Mouse (Mus musculus): Measurements from ENCODE around the gene Olfr611. TPM values are rescaled to one million over a fixed set of nuclear protein-coding genes. Genes with fewer than 3 reads are reported as not detected.
"Not testable (repeated sequence)": the region's sequence is repeated elsewhere in the genome, so short reads cannot be mapped to it uniquely, and the experiment has no call there.

The Olfr611 gene
- polyA plus RNA-seq (2012; rRNA removed) = not detected in 2 replicates

GRCm38 (mm10) chr7:103520746-103521145, at the start of gene Olfr611:
Gene Olfr611, minus strand, starts transcription at chr7:103520846.
- not testable (repeated sequence) for DNase-seq; H3K27ac ChIP-seq (ENCODE audit: insufficient read depth, low read length); H3K4me3 ChIP-seq (replicated peaks; ENCODE audit: insufficient read depth, low read depth, low read length); H3K4me1 ChIP-seq (ENCODE audit: control insufficient read depth, insufficient read depth, low read length); H3K27me3 ChIP-seq (ENCODE audit: control insufficient read depth, insufficient read depth, low read length)
- 61% methylated on average over 1 of the region's 1 CpGs for WGBS

- no peak within 1 kb of the TSS for H3K4me3 ChIP-seq (replicated peaks; ENCODE audit: insufficient read depth, low read depth, low read length)
- 68% methylated on average over 3 of the region's 3 CpGs for WGBS
- TF ChIP-seq CTCF (IDR thresholded peaks at IDR 0.05; ENCODE audit: borderline replicate concordance, insufficient read depth, low read depth, low read length) = no peak
- TF ChIP-seq POLR2A (IDR thresholded peaks at IDR 0.05; ENCODE audit: borderline replicate concordance, insufficient read depth, low read length) = no peak
- H3K27ac ChIP-seq (ENCODE audit: insufficient read depth, low read length) = no peak within 1 kb of the TSS
- H3K4me1 ChIP-seq (ENCODE audit: control insufficient read depth, insufficient read depth, low read length) = no peaks in the 10 kb centered on the region
- H3K27me3 ChIP-seq (ENCODE audit: control insufficient read depth, insufficient read depth, low read length) = no peaks in the 10 kb centered on the region
- no peak for DNase-seq
These were observed 48.4 kb upstream of the Olfr611 start, which contains the start of gene Olfr616 for GRCm38 (mm10) chr7:103569043-103569442. Gene Olfr616, minus strand, starts transcription at chr7:103569143.

- Histone ChIP-seq H3K4me1 (ENCODE audit: control insufficient read depth, insufficient read depth, low read length) (no peaks in the 10 kb centered on the region), H3K4me3 (replicated peaks; ENCODE audit: insufficient read depth, low read depth, low read length) (no peak within 1 kb of the TSS), H3K27me3 (ENCODE audit: control insufficient read depth, insufficient read depth, low read length) (no peaks in the 10 kb centered on the region), H3K27ac (ENCODE audit: insufficient read depth, low read length) (no peak within 1 kb of the TSS)
- whole genome bisulfite sequencing = 76% methylated on average over 2 of the region's 2 CpGs
- no peak for DNase-seq
- TF ChIP-seq CTCF (IDR thresholded peaks at IDR 0.05; ENCODE audit: borderline replicate concordance, insufficient read depth, low read depth, low read length) (no peak), POLR2A (IDR thresholded peaks at IDR 0.05; ENCODE audit: borderline replicate concordance, insufficient read depth, low read length) (no peak)
These were observed 35.1 kb upstream of the Olfr611 start, which contains the start of gene Olfr615 for GRCm38 (mm10) chr7:103555779-103556178. Gene Olfr615, plus strand, starts transcription at chr7:103556079.

GRCm38 (mm10) chr7:103547774-103548173, 27.1 kb upstream of the Olfr611 start, which contains the start of gene Olfr613:
Gene Olfr613, plus strand, starts transcription at chr7:103548074.
- no peak for DNase-seq
- TF ChIP-seq POLR2A (IDR thresholded peaks at IDR 0.05; ENCODE audit: borderline replicate concordance, insufficient read depth, low read length) (no peak), CTCF (IDR thresholded peaks at IDR 0.05; ENCODE audit: borderline replicate concordance, insufficient read depth, low read depth, low read length) (no peak)
- Histone ChIP-seq H3K4me1 (ENCODE audit: control insufficient read depth, insufficient read depth, low read length) (no peaks in the 10 kb centered on the region), H3K27me3 (ENCODE audit: control insufficient read depth, insufficient read depth, low read length) (no peaks in the 10 kb centered on the region), H3K27ac (ENCODE audit: insufficient read depth, low read length) (no peak within 1 kb of the TSS), H3K4me3 (replicated peaks; ENCODE audit: insufficient read depth, low read depth, low read length) (no peak within 1 kb of the TSS)
- 77% methylated on average over 2 of the region's 2 CpGs for WGBS

GRCm38 (mm10) chr7:103542617-103543016, 22.0 kb upstream of the Olfr611 start, which contains the start of gene Olfr612:
Gene Olfr612, minus strand, starts transcription at chr7:103542717.
- H3K27me3 ChIP-seq (ENCODE audit: control insufficient read depth, insufficient read depth, low read length); H3K27ac ChIP-seq (ENCODE audit: insufficient read depth, low read length); H3K4me1 ChIP-seq (ENCODE audit: control insufficient read depth, insufficient read depth, low read length); DNase-seq; H3K4me3 ChIP-seq (replicated peaks; ENCODE audit: insufficient read depth, low read depth, low read length): not testable (repeated sequence)
- WGBS = 72% methylated on average over 2 of the region's 2 CpGs

- Histone ChIP-seq H3K4me3 (replicated peaks; ENCODE audit: insufficient read depth, low read depth, low read length) (no peak within 1 kb of the TSS), H3K27ac (ENCODE audit: insufficient read depth, low read length) (no peak within 1 kb of the TSS), H3K27me3 (ENCODE audit: control insufficient read depth, insufficient read depth, low read length) (no peaks in the 10 kb centered on the region), H3K4me1 (ENCODE audit: control insufficient read depth, insufficient read depth, low read length) (no peaks in the 10 kb centered on the region)
- 87% methylated on average over 2 of the region's 2 CpGs for WGBS
- DNase-seq = no peak
- TF ChIP-seq CTCF (IDR thresholded peaks at IDR 0.05; ENCODE audit: borderline replicate concordance, insufficient read depth, low read depth, low read length) = no peak
- TF ChIP-seq POLR2A (IDR thresholded peaks at IDR 0.05; ENCODE audit: borderline replicate concordance, insufficient read depth, low read length) = no peak
These were observed 8.6 kb downstream of the Olfr611 start, which contains the start of gene Olfr610 for GRCm38 (mm10) chr7:103512022-103512421. Gene Olfr610, minus strand, starts transcription at chr7:103512122.

GRCm38 (mm10) chr7:103497962-103498361, 22.7 kb downstream of the Olfr611 start, which contains the start of gene Olfr609:
Gene Olfr609, minus strand, starts transcription at chr7:103498062.
- H3K27ac ChIP-seq (ENCODE audit: insufficient read depth, low read length) = no peak within 1 kb of the TSS
- DNase-seq = no peak
- WGBS = 55% methylated on average over 1 of the region's 1 CpGs
- TF ChIP-seq CTCF (IDR thresholded peaks at IDR 0.05; ENCODE audit: borderline replicate concordance, insufficient read depth, low read depth, low read length) = no peak
- TF ChIP-seq POLR2A (IDR thresholded peaks at IDR 0.05; ENCODE audit: borderline replicate concordance, insufficient read depth, low read length) = no peak
- H3K4me1 ChIP-seq (ENCODE audit: control insufficient read depth, insufficient read depth, low read length) = no peaks in the 10 kb centered on the region
- no peaks in the 10 kb centered on the region for H3K27me3 ChIP-seq (ENCODE audit: control insufficient read depth, insufficient read depth, low read length)
- H3K4me3 ChIP-seq (replicated peaks; ENCODE audit: insufficient read depth, low read depth, low read length) = no peak within 1 kb of the TSS

- H3K27ac ChIP-seq (ENCODE audit: insufficient read depth, low read length); DNase-seq; H3K4me3 ChIP-seq (replicated peaks; ENCODE audit: insufficient read depth, low read depth, low read length); H3K27me3 ChIP-seq (ENCODE audit: control insufficient read depth, insufficient read depth, low read length); H3K4me1 ChIP-seq (ENCODE audit: control insufficient read depth, insufficient read depth, low read length): not testable (repeated sequence)
- WGBS = 50% methylated on average over 9 of the region's 9 CpGs
These were observed 43.5 kb downstream of the Olfr611 start for GRCm38 (mm10) chr7:103477106-103477505.

GRCm38 (mm10) chr7:103469577-103469976, 51.1 kb downstream of the Olfr611 start, which contains the start of gene Olfr608:
Gene Olfr608, plus strand, starts transcription at chr7:103469877.
- no peak for DNase-seq
- Histone ChIP-seq H3K27me3 (ENCODE audit: control insufficient read depth, insufficient read depth, low read length) (no peaks in the 10 kb centered on the region), H3K27ac (ENCODE audit: insufficient read depth, low read length) (no peak within 1 kb of the TSS), H3K4me1 (ENCODE audit: control insufficient read depth, insufficient read depth, low read length) (no peaks in the 10 kb centered on the region), H3K4me3 (replicated peaks; ENCODE audit: insufficient read depth, low read depth, low read length) (no peak within 1 kb of the TSS)
- TF ChIP-seq POLR2A (IDR thresholded peaks at IDR 0.05; ENCODE audit: borderline replicate concordance, insufficient read depth, low read length) (no peak), CTCF (IDR thresholded peaks at IDR 0.05; ENCODE audit: borderline replicate concordance, insufficient read depth, low read depth, low read length) (no peak)

Other genes starting within 250 kb of the Olfr611 start
- gene Olfr596, start 215.2 kb downstream of the Olfr611 start, polyA plus RNA-seq (2012; rRNA removed) = not detected in 2 replicates
- gene Olfr597, start 204.5 kb downstream of the Olfr611 start, polyA plus RNA-seq (2012; rRNA removed) = not detected in 2 replicates
- gene Olfr598, start 197.3 kb downstream of the Olfr611 start, polyA plus RNA-seq (2012; rRNA removed) = not detected in 2 replicates
- gene Olfr599, start 184.9 kb downstream of the Olfr611 start, polyA plus RNA-seq (2012; rRNA removed) = not detected in 2 replicates
- gene Olfr600, start 171.2 kb downstream of the Olfr611 start, polyA plus RNA-seq (2012; rRNA removed) = not detected in 2 replicates
- not detected in 2 replicates for gene Olfr601, start 158.2 kb downstream of the Olfr611 start, polyA plus RNA-seq (2012; rRNA removed)
- gene Olfr603, start 134.7 kb downstream of the Olfr611 start, polyA plus RNA-seq (2012; rRNA removed) = not detected in 2 replicates
- gene Usp17lc, start 105.8 kb downstream of the Olfr611 start, polyA plus RNA-seq (2012; rRNA removed) = not detected in 2 replicates
- gene Olfr605, start 75.4 kb downstream of the Olfr611 start, polyA plus RNA-seq (2012; rRNA removed) = not detected in 2 replicates
- not detected in 2 replicates for gene Olfr606, start 71.8 kb downstream of the Olfr611 start, polyA plus RNA-seq (2012; rRNA removed)
- not detected in 2 replicates for gene Olfr607, start 56.7 kb downstream of the Olfr611 start, polyA plus RNA-seq (2012; rRNA removed)
- not detected in 2 replicates for gene Olfr608, start 51.0 kb downstream of the Olfr611 start, polyA plus RNA-seq (2012; rRNA removed)
- gene Olfr609, start 22.8 kb downstream of the Olfr611 start, polyA plus RNA-seq (2012; rRNA removed) = not detected in 2 replicates
- gene Olfr610, start 8.7 kb downstream of the Olfr611 start, polyA plus RNA-seq (2012; rRNA removed) = not detected in 2 replicates
- not detected in 2 replicates for gene Olfr612, start 21.9 kb upstream of the Olfr611 start, polyA plus RNA-seq (2012; rRNA removed)
- gene Olfr613, start 27.2 kb upstream of the Olfr611 start, polyA plus RNA-seq (2012; rRNA removed) = not detected in 2 replicates
- gene Olfr615, start 35.2 kb upstream of the Olfr611 start, polyA plus RNA-seq (2012; rRNA removed) = not detected in 2 replicates
- not detected in 2 replicates for gene Olfr616, start 48.3 kb upstream of the Olfr611 start, polyA plus RNA-seq (2012; rRNA removed)
- not detected in 2 replicates for gene Olfr617, start 52.2 kb upstream of the Olfr611 start, polyA plus RNA-seq (2012; rRNA removed)
- not detected in 2 replicates for gene Olfr618, start 69.3 kb upstream of the Olfr611 start, polyA plus RNA-seq (2012; rRNA removed)
- gene Olfr619, start 79.7 kb upstream of the Olfr611 start, polyA plus RNA-seq (2012; rRNA removed) = not detected in 2 replicates
- gene Olfr620, start 91.7 kb upstream of the Olfr611 start, polyA plus RNA-seq (2012; rRNA removed) = not detected in 2 replicates
- not detected in 2 replicates for gene Olfr622, start 121.9 kb upstream of the Olfr611 start, polyA plus RNA-seq (2012; rRNA removed)
- not detected in 2 replicates for gene Olfr623, start 142.9 kb upstream of the Olfr611 start, polyA plus RNA-seq (2012; rRNA removed)
- gene Olfr624, start 150.3 kb upstream of the Olfr611 start, polyA plus RNA-seq (2012; rRNA removed) = not detected in 2 replicates
- not detected in 2 replicates for gene Olfr625-ps1, start 161.9 kb upstream of the Olfr611 start, polyA plus RNA-seq (2012; rRNA removed)
- not detected in 2 replicates for gene Olfr243, start 193.8 kb upstream of the Olfr611 start, polyA plus RNA-seq (2012; rRNA removed)
- gene Olfr628, start 209.5 kb upstream of the Olfr611 start, polyA plus RNA-seq (2012; rRNA removed) = not detected in 2 replicates
- gene Olfr629, start 224.1 kb upstream of the Olfr611 start, polyA plus RNA-seq (2012; rRNA removed) = not detected in 2 replicates
- gene Olfr630, start 236.5 kb upstream of the Olfr611 start, polyA plus RNA-seq (2012; rRNA removed) = not detected in 2 replicates